Mouse (Mus musculus): ENCODE measurements around the gene Vmo1. TPM values are rescaled to one million over a fixed set of nuclear protein-coding genes. Genes with fewer than 3 reads are reported as not detected.
"Not testable (repeated sequence)": the region's sequence is repeated elsewhere in the genome, so short reads cannot be mapped to it uniquely, and the experiment has no call there.

The Vmo1 gene
- polyA plus RNA-seq, 1 experiment: not detected

GRCm38 (mm10) chr11:70539877-70540587, 25.6 kb upstream of the Vmo1 start, which contains the start of gene Pld2:
TSS of gene Pld2 (plus strand) at chr11:70540064.
- TF ChIP-seq EP300 (IDR thresholded peaks at IDR 0.05; ENCODE audit: insufficient read depth, low read depth, low read length) (peak; percentile 39; the same call in 1 of the 2 replicates), CTCF (IDR thresholded peaks at IDR 0.05; ENCODE audit: low read depth, low read length) (peak; percentile 27), POLR2A (IDR thresholded peaks at IDR 0.05; ENCODE audit: insufficient read depth, low read length) (no peak)
- Histone ChIP-seq H3K9ac (ENCODE audit: low read depth, poor library complexity, severe bottlenecking) (peak within 1 kb of the TSS; percentile 65), H3K27me3 (ENCODE audit: control insufficient read depth, insufficient read depth, low read length, poor library complexity, severe bottlenecking) (no peaks in the 10 kb centered on the region), H3K9me3 (replicated peaks; ENCODE audit: control insufficient read depth, insufficient read depth, low read length, poor library complexity, severe bottlenecking) (no peaks in the 10 kb centered on the region), H3K36me3 (ENCODE audit: control insufficient read depth, insufficient read depth, low read length, poor library complexity, severe bottlenecking) (no peaks in the 10 kb centered on the region), H3K27ac (ENCODE audit: insufficient read depth, low read length) (no peak within 1 kb of the TSS), H3K4me1 (ENCODE audit: control insufficient read depth, insufficient read depth, low read length) (no peaks in the 10 kb centered on the region), H3K4me3 (ENCODE audit: low read depth, low read length) (peak within 1 kb of the TSS; percentile 78)

- peak overlapping the region; percentile 65 for H3K9ac ChIP-seq (ENCODE audit: low read depth, poor library complexity, severe bottlenecking)
- no peaks in the 10 kb centered on the region for H3K27me3 ChIP-seq (ENCODE audit: control insufficient read depth, insufficient read depth, low read length, poor library complexity, severe bottlenecking)
These were observed 25.0 kb upstream of the Vmo1 start for GRCm38 (mm10) chr11:70539423-70539822.

GRCm38 (mm10) chr11:70532839-70533238, 18.4 kb upstream of the Vmo1 start, which contains the start of gene Gm40193:
TSS of gene Gm40193 (minus strand) at chr11:70532939.
- Histone ChIP-seq H3K9me3 (replicated peaks; ENCODE audit: control insufficient read depth, insufficient read depth, low read length, poor library complexity, severe bottlenecking) (no peaks in the 10 kb centered on the region), H3K27ac (ENCODE audit: insufficient read depth, low read length) (no peak within 1 kb of the TSS), H3K4me1 (ENCODE audit: control insufficient read depth, insufficient read depth, low read length) (no peaks in the 10 kb centered on the region), H3K36me3 (ENCODE audit: control insufficient read depth, insufficient read depth, low read length, poor library complexity, severe bottlenecking) (peaks cover 7% of the 10 kb centered on the region), H3K27me3 (ENCODE audit: control insufficient read depth, insufficient read depth, low read length, poor library complexity, severe bottlenecking) (no peaks in the 10 kb centered on the region), H3K4me3 (ENCODE audit: low read depth, low read length) (no peak within 1 kb of the TSS), H3K9ac (ENCODE audit: low read depth, poor library complexity, severe bottlenecking) (no peak within 1 kb of the TSS)
- TF ChIP-seq CTCF (IDR thresholded peaks at IDR 0.05; ENCODE audit: low read depth, low read length): no peak
- no peak for TF ChIP-seq EP300 (IDR thresholded peaks at IDR 0.05; ENCODE audit: insufficient read depth, low read depth, low read length)
- no peak for TF ChIP-seq POLR2A (IDR thresholded peaks at IDR 0.05; ENCODE audit: insufficient read depth, low read length)

More at GRCm38 (mm10) chr11:70539423-70539822, 25.0 kb upstream of the Vmo1 start:
- Histone ChIP-seq H3K4me1 (ENCODE audit: control insufficient read depth, insufficient read depth, low read length) (no peaks in the 10 kb centered on the region), H3K9me3 (replicated peaks; ENCODE audit: control insufficient read depth, insufficient read depth, low read length, poor library complexity, severe bottlenecking) (no peaks in the 10 kb centered on the region), H3K27ac (ENCODE audit: insufficient read depth, low read length) (no peak overlapping the region), H3K36me3 (ENCODE audit: control insufficient read depth, insufficient read depth, low read length, poor library complexity, severe bottlenecking) (no peaks in the 10 kb centered on the region), H3K4me3 (ENCODE audit: low read depth, low read length) (peak overlapping the region; percentile 71)
- no peak for TF ChIP-seq POLR2A (IDR thresholded peaks at IDR 0.05; ENCODE audit: insufficient read depth, low read length)
- TF ChIP-seq EP300 (IDR thresholded peaks at IDR 0.05; ENCODE audit: insufficient read depth, low read depth, low read length): no peak
- TF ChIP-seq CTCF (IDR thresholded peaks at IDR 0.05; ENCODE audit: low read depth, low read length): no peak

GRCm38 (mm10) chr11:70531065-70531464, 16.6 kb upstream of the Vmo1 start:
- H3K4me3 ChIP-seq (ENCODE audit: low read depth, low read length); H3K27ac ChIP-seq (ENCODE audit: insufficient read depth, low read length); H3K4me1 ChIP-seq (ENCODE audit: control insufficient read depth, insufficient read depth, low read length); H3K9ac ChIP-seq (ENCODE audit: low read depth, poor library complexity, severe bottlenecking); H3K27me3 ChIP-seq (ENCODE audit: control insufficient read depth, insufficient read depth, low read length, poor library complexity, severe bottlenecking); H3K9me3 ChIP-seq (replicated peaks; ENCODE audit: control insufficient read depth, insufficient read depth, low read length, poor library complexity, severe bottlenecking): not testable (repeated sequence)
- peaks cover 21% of the 10 kb centered on the region for H3K36me3 ChIP-seq (ENCODE audit: control insufficient read depth, insufficient read depth, low read length, poor library complexity, severe bottlenecking)

- H3K4me1 ChIP-seq (ENCODE audit: control insufficient read depth, insufficient read depth, low read length): no peaks in the 10 kb centered on the region
- TF ChIP-seq CTCF (IDR thresholded peaks at IDR 0.05; ENCODE audit: low read depth, low read length): no peak
- no peak for TF ChIP-seq POLR2A (IDR thresholded peaks at IDR 0.05; ENCODE audit: insufficient read depth, low read length)
- TF ChIP-seq EP300 (IDR thresholded peaks at IDR 0.05; ENCODE audit: insufficient read depth, low read depth, low read length): no peak
- H3K9ac ChIP-seq (ENCODE audit: low read depth, poor library complexity, severe bottlenecking): no peak overlapping the region
- no peak overlapping the region for H3K27ac ChIP-seq (ENCODE audit: insufficient read depth, low read length)
- H3K27me3 ChIP-seq (ENCODE audit: control insufficient read depth, insufficient read depth, low read length, poor library complexity, severe bottlenecking): no peaks in the 10 kb centered on the region
- no peaks in the 10 kb centered on the region for H3K9me3 ChIP-seq (replicated peaks; ENCODE audit: control insufficient read depth, insufficient read depth, low read length, poor library complexity, severe bottlenecking)
- peaks cover 21% of the 10 kb centered on the region for H3K36me3 ChIP-seq (ENCODE audit: control insufficient read depth, insufficient read depth, low read length, poor library complexity, severe bottlenecking)
- H3K4me3 ChIP-seq (ENCODE audit: low read depth, low read length): no peak overlapping the region
These were observed 14.2 kb upstream of the Vmo1 start for GRCm38 (mm10) chr11:70528610-70529009.

GRCm38 (mm10) chr11:70526211-70526610, 11.8 kb upstream of the Vmo1 start:
- Histone ChIP-seq H3K4me3 (ENCODE audit: low read depth, low read length) (peak overlapping the region; percentile 14; the same call in 1 of the 2 replicates), H3K4me1 (ENCODE audit: control insufficient read depth, insufficient read depth, low read length) (no peaks in the 10 kb centered on the region), H3K9ac (ENCODE audit: low read depth, poor library complexity, severe bottlenecking) (peak overlapping the region; percentile 73; the same call in 1 of the 2 replicates), H3K9me3 (replicated peaks; ENCODE audit: control insufficient read depth, insufficient read depth, low read length, poor library complexity, severe bottlenecking) (no peaks in the 10 kb centered on the region), H3K36me3 (ENCODE audit: control insufficient read depth, insufficient read depth, low read length, poor library complexity, severe bottlenecking) (peaks cover 21% of the 10 kb centered on the region), H3K27ac (ENCODE audit: insufficient read depth, low read length) (no peak overlapping the region), H3K27me3 (ENCODE audit: control insufficient read depth, insufficient read depth, low read length, poor library complexity, severe bottlenecking) (no peaks in the 10 kb centered on the region)
- TF ChIP-seq CTCF (IDR thresholded peaks at IDR 0.05; ENCODE audit: low read depth, low read length): no peak
- no peak for TF ChIP-seq POLR2A (IDR thresholded peaks at IDR 0.05; ENCODE audit: insufficient read depth, low read length)
- TF ChIP-seq EP300 (IDR thresholded peaks at IDR 0.05; ENCODE audit: insufficient read depth, low read depth, low read length): no peak

Measured in ES-Bruce4 (cell line).